In genomic region chr17:21449669-21450068, GRCm38 (mm10) we compare ENCODE assay signal across 8 mouse cellular contexts. TPM values are rescaled to one million over a fixed set of nuclear protein-coding genes. Genes with fewer than 3 reads are reported as not detected.
DNase-seq lines count a peak whose midpoint lies in the region; ATAC-seq lines count a peak whose summit lies in the region.

No protein-coding gene starts in this region.

- H3K4me2 ChIP-seq in intestine, embryonic 16.5 days (ENCODE audit: low read depth, low read length): peak overlapping the region; percentile 75

- peaks cover 5% of the 10 kb centered on the region for H3K4me1 ChIP-seq in intestine, embryonic 16.5 days (ENCODE audit: control insufficient read depth, insufficient read depth, low read length)
- H3K4me1 ChIP-seq in midbrain, embryonic 10.5 days: peaks cover 8% of the 10 kb centered on the region

- peak overlapping the region; percentile 97 for H3K27ac ChIP-seq in intestine, embryonic 16.5 days (ENCODE audit: low read length)
- peak overlapping the region; percentile 84 for H3K27ac ChIP-seq in midbrain, embryonic 10.5 days (replicated peaks)

- H3K36me3 ChIP-seq in intestine, embryonic 16.5 days (ENCODE audit: control insufficient read depth, insufficient read depth, low read length): no peaks in the 10 kb centered on the region
- H3K36me3 ChIP-seq in midbrain, embryonic 10.5 days: no peaks in the 10 kb centered on the region

- peak overlapping the region; percentile 77 for H3K4me3 ChIP-seq in intestine, embryonic 16.5 days (ENCODE audit: low read length)
- peak overlapping the region; percentile 66 for H3K4me3 ChIP-seq in midbrain, embryonic 10.5 days

- peak overlapping the region; percentile 75 for H3K9ac ChIP-seq in intestine, embryonic 16.5 days (ENCODE audit: low read depth, low read length)

- peak; percentile 42 for DNase-seq in ovary, adult 18-20 months (ENCODE audit: low spot score)
- no peak for DNase-seq in ovary, postnatal 10 days (ENCODE audit: low spot score)
- DNase-seq in embryo, embryonic 10.5 days (ENCODE audit: low spot score): peak; percentile 92
- peak; percentile 45 for DNase-seq in gastrocnemius, postnatal 14 days
- DNase-seq in left cerebral cortex, postnatal 36 days (ENCODE audit: low spot score in 2 of 2): peak; percentile 53 to 71
- DNase-seq in midbrain, embryonic 10.5 days (ENCODE audit: low spot score): peak; percentile 55
- peak; percentile 69 for DNase-seq in spleen, adult 12 weeks (ENCODE audit: low spot score)

- 0% methylated on average over 3 of the region's 3 CpGs for WGBS in intestine, embryonic 16.5 days
- 0% methylated on average over 3 of the region's 3 CpGs for WGBS in midbrain, embryonic 10.5 days

- H3K9me3 ChIP-seq in intestine, embryonic 16.5 days (ENCODE audit: control insufficient read depth, low read length): no peaks in the 10 kb centered on the region
- H3K9me3 ChIP-seq in midbrain, embryonic 10.5 days (replicated peaks): no peaks in the 10 kb centered on the region

- intact Hi-C loops in gastrocnemius, postnatal 14 days (cut with DNase I; ENCODE audit: low total_unique reads): no loop called here
- intact Hi-C loops in left cerebral cortex, postnatal 36 days (cut with DNase I): loop anchor here (1.0 to 2.0 kb wide), 3 partner anchors 39 to 505 kb away; partner anchors contain the start of genes Ppp2r1a and Zfp53

- ATAC-seq in intestine, embryonic 16.5 days: peak; percentile 79

- H3K27me3 ChIP-seq in intestine, embryonic 16.5 days (replicated peaks; ENCODE audit: control insufficient read depth, insufficient read depth, low read length): no peaks in the 10 kb centered on the region
- H3K27me3 ChIP-seq in midbrain, embryonic 10.5 days (ENCODE audit: low read depth, poor library complexity, severe bottlenecking): no peaks in the 10 kb centered on the region

RNA-seq across cellular contexts. Expression of gene Zfp51, which starts 0.5 kb away (rescaled TPM):
- 1 to 10 TPM; 4.5 to 5.0 TPM for total RNA-seq in gastrocnemius, postnatal 14 days (2021)
- polyA plus RNA-seq in intestine, embryonic 16.5 days (2015; fragmentation: Nextera tagmentation; extraction: Ambion mirVana): 13.2 and 14.0 TPM in 2 replicates
- total RNA-seq in left cerebral cortex, postnatal 36 days (2021): 1 to 10 TPM; 3.4 to 5.3 TPM
- polyA plus RNA-seq in midbrain, embryonic 10.5 days (2016; fragmentation: Nextera tagmentation; extraction: Ambion mirVana): 13.3 and 13.4 TPM in 2 replicates

RNA-seq across cellular contexts. Expression of gene Zfp54, which starts 26.6 kb away (rescaled TPM):
- 1 to 10 TPM in 1 of 2 experiments, under 1 TPM in 1; 0.66 to 1.1 TPM for total RNA-seq in gastrocnemius, postnatal 14 days (2021)
- 7.5 and 7.9 TPM in 2 replicates for polyA plus RNA-seq in intestine, embryonic 16.5 days (2015; fragmentation: Nextera tagmentation; extraction: Ambion mirVana)
- under 1 TPM; 0.62 to 0.79 TPM for total RNA-seq in left cerebral cortex, postnatal 36 days (2021)
- polyA plus RNA-seq in midbrain, embryonic 10.5 days (2016; fragmentation: Nextera tagmentation; extraction: Ambion mirVana): 2.9 and 3.0 TPM in 2 replicates

RNA-seq across cellular contexts. Expression of gene Zfp53, which starts 39.1 kb away (rescaled TPM):
- total RNA-seq in gastrocnemius, postnatal 14 days (2021): 1 to 10 TPM; 1.3 to 1.5 TPM
- polyA plus RNA-seq in intestine, embryonic 16.5 days (2015; fragmentation: Nextera tagmentation; extraction: Ambion mirVana): 11.2 and 12.1 TPM in 2 replicates
- total RNA-seq in left cerebral cortex, postnatal 36 days (2021): 1 to 10 TPM; 3.6 to 4.5 TPM
- 10.0 and 10.3 TPM in 2 replicates for polyA plus RNA-seq in midbrain, embryonic 10.5 days (2016; fragmentation: Nextera tagmentation; extraction: Ambion mirVana)
